Mouse (Mus musculus): ENCODE measurements at regions not wholly inside any gene's neighbourhood (a gene's known extent, or its start where the extent isn't known, plus 50 kb on each side); places are given as distances from the start of the nearest gene placed in this dataset.
A peak's percentile ranks its signal among the peaks of the same experiment; 100 is the strongest.

DNA sequence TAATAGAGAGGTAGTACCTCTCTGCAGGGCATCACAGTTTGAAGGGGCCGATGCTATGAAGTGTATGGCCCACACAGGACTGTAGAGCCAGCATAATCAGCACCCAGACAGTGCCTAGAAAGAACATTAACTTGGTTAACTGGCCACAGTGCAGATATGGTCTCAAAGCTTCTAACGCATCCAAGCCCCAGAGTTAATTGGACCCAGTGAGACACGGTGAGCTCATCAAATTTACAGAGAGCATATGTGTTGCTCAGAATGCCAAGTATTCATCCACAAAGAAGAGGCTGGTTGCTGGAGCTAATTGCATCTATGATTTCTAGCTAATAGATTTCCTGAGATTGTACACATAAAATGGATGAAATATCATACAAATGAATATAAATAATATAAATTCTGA is 2214.1 kb downstream of the Poteg start:
- H3K4me3 ChIP-seq (ENCODE audit: low read length): no peak overlapping the region
- no peak for ATAC-seq (ENCODE audit: low FRiP score, low TSS enrichment)
- 90% methylated on average over 3 of the region's 3 CpGs for WGBS
- no peaks in the 10 kb centered on the region for H3K27me3 ChIP-seq (ENCODE audit: control insufficient read depth, insufficient read depth, low read length)
- H3K36me3 ChIP-seq (ENCODE audit: control insufficient read depth, insufficient read depth, low read length): no peaks in the 10 kb centered on the region
- no peak overlapping the region for H3K27ac ChIP-seq (ENCODE audit: low read depth, low read length)
- no peaks in the 10 kb centered on the region for H3K9me3 ChIP-seq (ENCODE audit: control insufficient read depth, low read length)
- H3K4me2 ChIP-seq (replicated peaks; ENCODE audit: low read depth, low read length): no peak overlapping the region
- no peaks in the 10 kb centered on the region for H3K4me1 ChIP-seq (ENCODE audit: control insufficient read depth, insufficient read depth, low read length)
- no peak overlapping the region for H3K9ac ChIP-seq (ENCODE audit: low read depth, low read length)

DNA sequence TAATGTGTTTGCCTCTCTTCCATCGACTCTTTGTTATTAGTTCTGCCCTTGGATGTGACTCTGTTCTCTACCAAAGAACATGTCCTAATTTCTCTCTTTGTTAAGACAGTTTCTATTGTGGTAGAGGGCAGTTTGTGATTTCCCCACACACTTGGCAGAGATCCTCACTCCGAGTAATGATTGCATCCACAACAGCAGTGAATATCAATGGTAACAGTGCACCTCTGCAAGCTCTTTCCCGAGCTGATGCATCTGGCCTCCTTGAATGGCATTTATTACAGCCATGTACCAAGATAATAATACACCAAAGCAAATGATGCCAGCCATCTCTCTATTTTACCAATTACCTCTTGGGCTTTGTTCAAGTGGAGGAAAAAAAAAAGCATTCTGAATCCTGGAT is 2228.4 kb downstream of the Poteg start:
- no peak for ATAC-seq (ENCODE audit: low FRiP score, low TSS enrichment)

DNA sequence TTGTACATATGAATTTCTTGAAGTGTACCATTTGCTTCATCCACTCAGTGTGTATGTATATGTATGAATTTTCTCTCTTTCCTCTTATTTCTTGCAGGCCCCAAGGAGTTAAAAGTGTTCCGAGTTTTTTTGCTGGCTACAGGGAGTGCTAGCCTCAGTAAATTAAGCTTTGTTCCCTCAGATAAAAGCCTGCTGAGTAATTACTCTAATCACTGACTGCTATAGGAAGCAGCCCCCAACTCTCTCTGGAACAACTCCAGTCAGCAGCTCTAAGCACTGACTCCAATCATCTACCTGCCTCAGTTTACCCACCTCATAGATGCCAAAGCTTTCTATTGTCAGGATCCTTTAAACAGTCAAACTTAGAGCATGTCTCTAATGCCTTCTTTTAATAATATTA is 2235.9 kb downstream of the Poteg start:
- H3K27me3 ChIP-seq (ENCODE audit: control insufficient read depth, insufficient read depth, low read length): no peaks in the 10 kb centered on the region
- no peak for ATAC-seq (ENCODE audit: low FRiP score, low TSS enrichment)
- no peak overlapping the region for H3K27ac ChIP-seq (ENCODE audit: low read depth, low read length)
- no peaks in the 10 kb centered on the region for H3K36me3 ChIP-seq (ENCODE audit: control insufficient read depth, insufficient read depth, low read length)
- H3K9me3 ChIP-seq (ENCODE audit: control insufficient read depth, low read length): no peaks in the 10 kb centered on the region
- H3K9ac ChIP-seq (ENCODE audit: low read depth, low read length): no peak overlapping the region
- no peak overlapping the region for H3K4me3 ChIP-seq (ENCODE audit: low read length)
- H3K4me1 ChIP-seq (ENCODE audit: control insufficient read depth, insufficient read depth, low read length): no peaks in the 10 kb centered on the region
- 39% methylated on average over 1 of the region's 1 CpGs for WGBS
- H3K4me2 ChIP-seq (replicated peaks; ENCODE audit: low read depth, low read length): no peak overlapping the region

More for the DNA sequence above, 2228.4 kb downstream of the Poteg start:
- H3K4me1 ChIP-seq (ENCODE audit: control insufficient read depth, insufficient read depth, low read length): no peaks in the 10 kb centered on the region
- H3K27me3 ChIP-seq (ENCODE audit: control insufficient read depth, insufficient read depth, low read length): no peaks in the 10 kb centered on the region
- H3K36me3 ChIP-seq (ENCODE audit: control insufficient read depth, insufficient read depth, low read length): no peaks in the 10 kb centered on the region
- 75% methylated on average over 3 of the region's 3 CpGs for WGBS
- no peak overlapping the region for H3K4me3 ChIP-seq (ENCODE audit: low read length)
- no peak overlapping the region for H3K27ac ChIP-seq (ENCODE audit: low read depth, low read length)
- H3K4me2 ChIP-seq (replicated peaks; ENCODE audit: low read depth, low read length): no peak overlapping the region
- no peaks in the 10 kb centered on the region for H3K9me3 ChIP-seq (ENCODE audit: control insufficient read depth, low read length)
- no peak overlapping the region for H3K9ac ChIP-seq (ENCODE audit: low read depth, low read length)

DNA sequence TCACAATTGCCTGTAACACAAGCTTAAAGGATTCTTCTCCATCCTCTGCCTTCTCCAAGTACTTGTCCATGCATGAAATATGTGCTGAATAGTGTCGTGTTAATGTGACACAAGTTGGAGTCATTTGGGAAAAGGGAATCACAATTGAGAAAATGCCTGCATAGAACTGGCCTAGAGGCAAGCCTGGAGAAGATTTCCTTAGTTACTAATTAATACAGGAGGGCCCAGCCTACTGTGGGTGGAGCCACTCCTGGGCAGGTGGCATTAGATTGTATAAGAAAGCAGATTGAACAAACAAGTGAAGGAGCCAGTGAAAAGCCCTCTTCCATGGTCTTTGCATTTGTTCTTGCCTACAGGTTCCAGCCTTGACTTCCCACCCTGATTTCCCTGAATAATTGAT is 2239.1 kb downstream of the Poteg start:
- ATAC-seq (ENCODE audit: low FRiP score, low TSS enrichment): no peak
- H3K4me2 ChIP-seq (replicated peaks; ENCODE audit: low read depth, low read length): no peak overlapping the region
- no peaks in the 10 kb centered on the region for H3K36me3 ChIP-seq (ENCODE audit: control insufficient read depth, insufficient read depth, low read length)
- H3K4me3 ChIP-seq (ENCODE audit: low read length): no peak overlapping the region
- no peak overlapping the region for H3K27ac ChIP-seq (ENCODE audit: low read depth, low read length)
- WGBS: 62% methylated on average over 1 of the region's 1 CpGs
- no peak overlapping the region for H3K9ac ChIP-seq (ENCODE audit: low read depth, low read length)
- no peaks in the 10 kb centered on the region for H3K4me1 ChIP-seq (ENCODE audit: control insufficient read depth, insufficient read depth, low read length)
- H3K27me3 ChIP-seq (ENCODE audit: control insufficient read depth, insufficient read depth, low read length): no peaks in the 10 kb centered on the region
- H3K9me3 ChIP-seq (ENCODE audit: control insufficient read depth, low read length): no peaks in the 10 kb centered on the region

DNA sequence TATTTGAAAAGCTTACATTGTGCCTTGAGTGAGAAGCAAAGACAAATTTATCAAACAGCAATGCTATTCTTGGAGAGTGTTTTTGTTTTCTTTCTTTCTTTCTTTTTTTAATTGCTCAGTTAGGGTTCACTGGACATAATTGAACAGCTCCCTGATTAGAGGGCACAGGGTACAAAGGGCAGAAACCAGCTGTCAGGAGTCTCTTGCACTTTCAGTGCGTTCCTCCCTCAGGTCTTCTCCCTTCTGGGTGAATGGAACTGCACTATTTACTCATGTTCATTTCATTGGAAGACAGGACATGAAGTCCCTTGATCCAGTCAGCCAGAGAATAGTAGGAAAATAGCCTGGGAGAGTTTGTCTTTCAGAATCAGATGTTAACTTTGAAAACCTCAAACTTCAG is 2248.2 kb downstream of the Poteg start:
- no peak overlapping the region for H3K4me2 ChIP-seq (replicated peaks; ENCODE audit: low read depth, low read length)
- no peaks in the 10 kb centered on the region for H3K9me3 ChIP-seq (ENCODE audit: control insufficient read depth, low read length)
- H3K9ac ChIP-seq (ENCODE audit: low read depth, low read length): no peak overlapping the region
- H3K4me1 ChIP-seq (ENCODE audit: control insufficient read depth, insufficient read depth, low read length): no peaks in the 10 kb centered on the region
- H3K27me3 ChIP-seq (ENCODE audit: control insufficient read depth, insufficient read depth, low read length): no peaks in the 10 kb centered on the region
- ATAC-seq (ENCODE audit: low FRiP score, low TSS enrichment): peak; percentile 57; the same call in 1 of the 2 replicates
- no peak overlapping the region for H3K4me3 ChIP-seq (ENCODE audit: low read length)
- WGBS: 15% methylated on average over 1 of the region's 1 CpGs
- no peak overlapping the region for H3K27ac ChIP-seq (ENCODE audit: low read depth, low read length)
- no peaks in the 10 kb centered on the region for H3K36me3 ChIP-seq (ENCODE audit: control insufficient read depth, insufficient read depth, low read length)
